Mouse (Mus musculus) intestine, embryonic 15.5 days (tissue): Measurements from ENCODE around the gene Rps6kb2. TPM values are rescaled to one million over a fixed set of nuclear protein-coding genes. Genes with fewer than 3 reads are reported as not detected.

Experiments used
- polyA plus RNA-seq: library from polyadenylated mRNA; unstranded; fragments of >200 nt; fragmentation: Nextera tagmentation; extraction: Ambion mirVana; gene quantifications from 2 replicates; pipeline ENCODE4 v1.2.1, GENCODE M21; 2015

Gene Rps6kb2
- polyA plus RNA-seq, 1 experiment from 2014 or later, result 40.7 TPM

Other genes starting within 250 kb of the Rps6kb2 start
- gene Aldh3b1, start 233.5 kb downstream of the Rps6kb2 start, polyA plus RNA-seq, result 2.3 and 2.4 TPM in 2 replicates
- 20.2 and 21.8 TPM in 2 replicates for gene Unc93b1, start 228.2 kb downstream of the Rps6kb2 start, polyA plus RNA-seq
- not detected in 2 replicates for gene Aldh3b3, start 204.7 kb downstream of the Rps6kb2 start, polyA plus RNA-seq
- 0.78 and 0.84 TPM in 2 replicates for gene Aldh3b2, start 191.0 kb downstream of the Rps6kb2 start, polyA plus RNA-seq
- gene Acy3, start 176.8 kb downstream of the Rps6kb2 start, polyA plus RNA-seq, result 12.8 and 14.2 TPM in 2 replicates
- 0.35 and 0.38 TPM in 2 replicates for gene Tbx10, start 170.6 kb downstream of the Rps6kb2 start, polyA plus RNA-seq
- gene Nudt8, start 162.8 kb downstream of the Rps6kb2 start, polyA plus RNA-seq, result 33.8 and 35.9 TPM in 2 replicates
- 2.1 and 2.6 TPM in 2 replicates for gene Gm49405, start 162.7 kb downstream of the Rps6kb2 start, polyA plus RNA-seq
- gene Doc2g, start 160.0 kb downstream of the Rps6kb2 start, polyA plus RNA-seq, result 2.8 and 3.8 TPM in 2 replicates
- 241 and 274 TPM in 2 replicates for gene Ndufv1, start 150.5 kb downstream of the Rps6kb2 start, polyA plus RNA-seq
- 973 and 1,014 TPM in 2 replicates for gene Gstp1, start 125.4 kb downstream of the Rps6kb2 start, polyA plus RNA-seq
- gene Gstp2, start 117.3 kb downstream of the Rps6kb2 start, polyA plus RNA-seq, result 24.3 and 35.8 TPM in 2 replicates
- 6.9 and 9.2 TPM in 2 replicates for gene Gstp3, start 103.8 kb downstream of the Rps6kb2 start, polyA plus RNA-seq
- gene Cabp2, start 81.8 kb downstream of the Rps6kb2 start, polyA plus RNA-seq, result 1.7 and 2.8 TPM in 2 replicates
- 127 and 147 TPM in 2 replicates for gene Cdk2ap2, start 66.2 kb downstream of the Rps6kb2 start, polyA plus RNA-seq
- 13.8 and 20.9 TPM in 2 replicates for gene Pitpnm1, start 63.4 kb downstream of the Rps6kb2 start, polyA plus RNA-seq
- gene Aip, start 37.5 kb downstream of the Rps6kb2 start, polyA plus RNA-seq, result 75.0 and 80.7 TPM in 2 replicates
- not detected in 2 replicates for gene Gpr152, start 23.6 kb downstream of the Rps6kb2 start, polyA plus RNA-seq
- 0.09 and 0.19 TPM in 2 replicates for gene Cabp4, start 19.3 kb downstream of the Rps6kb2 start, polyA plus RNA-seq
- 207 and 214 TPM in 2 replicates for gene Coro1b, start 14.7 kb downstream of the Rps6kb2 start, polyA plus RNA-seq
- gene Ptprcap, start 9.8 kb downstream of the Rps6kb2 start, polyA plus RNA-seq, result 3.9 and 5.4 TPM in 2 replicates
- gene Carns1, start 12.1 kb upstream of the Rps6kb2 start, polyA plus RNA-seq, result 1.7 and 2.0 TPM in 2 replicates
- gene Tbc1d10c, start 27.9 kb upstream of the Rps6kb2 start, polyA plus RNA-seq, result 3.5 TPM in 2 replicates
- 757 and 779 TPM in 2 replicates for gene Ppp1ca, start 28.7 kb upstream of the Rps6kb2 start, polyA plus RNA-seq
- 29.3 and 30.5 TPM in 2 replicates for gene Rad9a, start 38.3 kb upstream of the Rps6kb2 start, polyA plus RNA-seq
- 5.7 and 5.9 TPM in 2 replicates for gene Clcf1, start 50.9 kb upstream of the Rps6kb2 start, polyA plus RNA-seq
- not detected in 2 replicates for gene AC109138.7, start 51.0 kb upstream of the Rps6kb2 start, polyA plus RNA-seq
- 35.0 and 40.8 TPM in 2 replicates for gene Pold4, start 68.5 kb upstream of the Rps6kb2 start, polyA plus RNA-seq
- 22.2 and 24.8 TPM in 2 replicates for gene Ssh3, start 105.8 kb upstream of the Rps6kb2 start, polyA plus RNA-seq
- 5.3 and 5.7 TPM in 2 replicates for gene Ankrd13d, start 119.8 kb upstream of the Rps6kb2 start, polyA plus RNA-seq
- gene Grk2, start 142.9 kb upstream of the Rps6kb2 start, polyA plus RNA-seq, result 18.2 and 18.3 TPM in 2 replicates
- gene Kdm2a, start 234.9 kb upstream of the Rps6kb2 start, polyA plus RNA-seq, result 37.5 and 38.9 TPM in 2 replicates